Mouse (Mus musculus) bone marrow macrophage, adult 2 months (primary cell): ENCODE data around the gene B9d2.

Experiments
- CTCF ChIP-seq: IDR thresholded peaks from 2 replicates; pipeline ENCODE4 v1.5.1; 2012; ENCODE audit warnings: low read depth, mild to moderate bottlenecking, low read length, moderate library complexity
- POLR2A ChIP-seq: IDR thresholded peaks from 2 replicates; pipeline ENCODE4 v1.6.1; 2012; ENCODE audit warnings: mild to moderate bottlenecking, low read depth, low read length, borderline replicate concordance

GRCm38 (mm10) chr7:25637099-25637498 lies 43.5 kb upstream of the B9d2 start:
- TF ChIP-seq CTCF (no peak), POLR2A (no peak)
